Mouse (Mus musculus) lung, postnatal 0 days (tissue): ENCODE results near the gene Ptprg. TPM values are rescaled to one million over a fixed set of nuclear protein-coding genes. Genes with fewer than 3 reads are reported as not detected.

Experiments
- ATAC-seq: fragments of 200-750 bp; cut with Nextera tagmentation; 2 replicates; pipeline ENCODE4 v1.8.0; 2017; ENCODE audit warnings: moderate library complexity
- DNase-seq: peaks from one replicate; pipeline ENCODE4 v3.0.0-alpha.2; 2016; ENCODE audit warnings: low spot score
- H3K27ac ChIP-seq: fragments of 300-500 bp; sonication (generic); 2 replicates; pipeline ENCODE4 v1.5.1; 2014; ENCODE audit warnings: antibody characterized with exemption, mild to moderate bottlenecking, low read length, mixed read lengths
- H3K27me3 ChIP-seq: fragments of 300-500 bp; sonication (generic); replicated peaks from 2 replicates; pipeline ENCODE4 v1.6.1; 2014; ENCODE audit warnings: low read length, mixed read lengths; ENCODE audit not compliant: insufficient read depth
- H3K36me3 ChIP-seq: fragments of 300-500 bp; sonication (generic); 2 replicates; pipeline ENCODE4 v1.6.1; 2014; ENCODE audit warnings: low read length, mixed read lengths; ENCODE audit not compliant: insufficient read depth
- H3K4me1 ChIP-seq: fragments of 300-500 bp; sonication (generic); 2 replicates; pipeline ENCODE4 v1.6.1; 2014; ENCODE audit warnings: antibody characterized with exemption, low read depth, low read length, mixed read lengths; ENCODE audit not compliant: insufficient read depth
- H3K4me2 ChIP-seq: fragments of 300-500 bp; sonication (generic); replicated peaks from 2 replicates; pipeline ENCODE4 v1.6.1; 2014; ENCODE audit warnings: low read depth, mild to moderate bottlenecking, low read length, moderate library complexity, mixed read lengths
- H3K4me3 ChIP-seq: fragments of 300-500 bp; sonication (generic); 2 replicates; pipeline ENCODE4 v1.5.1; 2014; ENCODE audit warnings: low read depth, low read length
- H3K9ac ChIP-seq: fragments of 300-500 bp; sonication (generic); replicated peaks from 2 replicates; pipeline ENCODE4 v1.6.1; 2014; ENCODE audit warnings: low read depth, mild to moderate bottlenecking
- H3K9me3 ChIP-seq: fragments of 300-500 bp; sonication (generic); 2 replicates; pipeline ENCODE4 v1.6.1; 2016; ENCODE audit warnings: low read length, mixed read lengths
- CTCF ChIP-seq: IDR thresholded peaks from 2 replicates; pipeline ENCODE4 v1.5.1; 2016; ENCODE audit warnings: antibody characterized with exemption, mild to moderate bottlenecking
- EP300 ChIP-seq: IDR thresholded peaks from 2 replicates; pipeline ENCODE4 v1.6.1; 2016; ENCODE audit warnings: antibody characterized with exemption, mild to moderate bottlenecking, control low read depth
- WGBS: fragments of 180-500 bp; shearing (Covaris S2); extraction: QIAGEN DNeasy Blood & Tissue Kit; methylation state at CpG from one replicate; pipeline ENCODE4 v1.1.7; 2014; 5-methylcytosine and 5-hydroxymethylcytosine counted together
- polyA plus RNA-seq: library from polyadenylated mRNA; unstranded; fragments of >200 nt; fragmentation: Nextera tagmentation; extraction: Ambion mirVana; gene quantifications from 2 replicates; pipeline ENCODE4 v1.2.1, GENCODE M21; 2015

The Ptprg gene
- polyA plus RNA-seq, 1 experiment from 2014 or later: 19.4 TPM

DNA sequence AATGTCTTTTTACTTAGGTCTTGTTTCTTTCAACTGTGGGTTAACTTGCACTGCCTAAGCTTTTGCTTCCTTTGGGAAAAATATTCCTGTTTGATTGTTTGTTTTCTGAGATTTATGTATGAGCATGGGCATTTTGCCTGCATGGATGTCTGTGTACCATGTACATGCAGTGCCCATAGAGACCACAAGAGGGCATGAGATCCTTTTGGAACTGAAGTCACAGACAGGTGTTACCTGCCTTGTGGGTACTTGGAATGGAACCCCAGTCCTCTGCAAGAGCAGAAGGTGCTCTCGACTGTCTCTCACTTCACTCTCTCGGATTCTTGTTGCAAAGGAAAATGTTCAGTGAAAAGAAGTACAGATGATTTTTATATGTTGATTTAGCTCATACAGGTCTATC is 655.2 kb downstream of the Ptprg start:
- Histone ChIP-seq H3K36me3 (no peaks in the 10 kb centered on the region), H3K4me1 (no peaks in the 10 kb centered on the region), H3K9me3 (no peaks in the 10 kb centered on the region), H3K4me2 (no peak overlapping the region), H3K4me3 (no peak overlapping the region), H3K27me3 (no peaks in the 10 kb centered on the region), H3K27ac (no peak overlapping the region), H3K9ac (no peak overlapping the region)
- DNase-seq: no peak
- TF ChIP-seq EP300 (no peak), CTCF (peak; percentile 78)
- 95% methylated on average over 2 of the region's 2 CpGs for WGBS
- no peak for ATAC-seq

- Histone ChIP-seq H3K4me3 (no peak overlapping the region), H3K9ac (no peak overlapping the region), H3K9me3 (no peaks in the 10 kb centered on the region), H3K4me1 (no peaks in the 10 kb centered on the region), H3K27ac (no peak overlapping the region), H3K36me3 (no peaks in the 10 kb centered on the region), H3K4me2 (no peak overlapping the region), H3K27me3 (no peaks in the 10 kb centered on the region)
- no peak for DNase-seq
- no peak for ATAC-seq
- 75% methylated on average over 16 of the region's 16 CpGs for WGBS
- no peak for TF ChIP-seq CTCF
- no peak for TF ChIP-seq EP300
Measured at GRCm38 (mm10) chr14:12218544-12219150, 665.3 kb downstream of the Ptprg start.

- no peaks in the 10 kb centered on the region for H3K36me3 ChIP-seq
- no peaks in the 10 kb centered on the region for H3K9me3 ChIP-seq
- ATAC-seq (no peak), DNase-seq (no peak)
- H3K4me3 ChIP-seq: no peak overlapping the region
- TF ChIP-seq EP300 (no peak), CTCF (no peak)
- no peaks in the 10 kb centered on the region for H3K27me3 ChIP-seq
- H3K27ac ChIP-seq: no peak overlapping the region
- H3K9ac ChIP-seq: no peak overlapping the region
- no peaks in the 10 kb centered on the region for H3K4me1 ChIP-seq
- WGBS: 79% methylated on average over 6 of the region's 6 CpGs
- no peak overlapping the region for H3K4me2 ChIP-seq
Measured at GRCm38 (mm10) chr14:12219877-12220276, 666.5 kb downstream of the Ptprg start.

DNA sequence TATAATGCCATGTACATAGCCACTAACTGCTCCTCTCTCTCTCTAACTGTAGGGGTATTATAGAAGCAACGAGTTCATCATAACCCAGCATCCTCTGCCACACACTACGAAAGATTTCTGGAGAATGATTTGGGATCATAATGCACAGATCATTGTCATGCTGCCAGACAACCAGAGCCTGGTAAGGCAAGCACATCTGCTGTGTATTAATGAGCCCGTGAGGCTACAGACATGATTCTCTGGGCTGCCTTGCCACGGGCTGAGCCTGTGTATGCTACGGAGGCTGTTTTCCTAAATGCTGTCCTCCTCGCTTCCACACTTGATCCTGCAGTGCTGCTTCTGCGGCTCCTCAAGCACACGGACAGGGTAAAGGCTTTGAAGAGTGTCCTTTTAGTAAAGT is 667.2 kb downstream of the Ptprg start:
- TF ChIP-seq EP300: no peak
- TF ChIP-seq CTCF: no peak
- Histone ChIP-seq H3K27me3 (no peaks in the 10 kb centered on the region), H3K36me3 (no peaks in the 10 kb centered on the region), H3K27ac (no peak overlapping the region), H3K4me3 (no peak overlapping the region), H3K9ac (no peak overlapping the region), H3K4me2 (no peak overlapping the region), H3K4me1 (no peaks in the 10 kb centered on the region), H3K9me3 (no peaks in the 10 kb centered on the region)
- WGBS: 87% methylated on average over 8 of the region's 8 CpGs
- DNase-seq (no peak), ATAC-seq (no peak)

GRCm38 (mm10) chr14:12221571-12221970 is 668.2 kb downstream of the Ptprg start:
- no peaks in the 10 kb centered on the region for H3K27me3 ChIP-seq
- H3K4me1 ChIP-seq: no peaks in the 10 kb centered on the region
- WGBS: 84% methylated on average over 5 of the region's 5 CpGs
- no peak overlapping the region for H3K4me2 ChIP-seq
- no peak for DNase-seq
- no peaks in the 10 kb centered on the region for H3K36me3 ChIP-seq
- H3K9me3 ChIP-seq: no peaks in the 10 kb centered on the region
- H3K4me3 ChIP-seq: no peak overlapping the region
- no peak overlapping the region for H3K9ac ChIP-seq
- TF ChIP-seq EP300 (no peak), CTCF (no peak)
- ATAC-seq: no peak
- H3K27ac ChIP-seq: no peak overlapping the region

- WGBS: 66% methylated on average over 4 of the region's 4 CpGs
- Histone ChIP-seq H3K4me2 (no peak overlapping the region), H3K27me3 (no peaks in the 10 kb centered on the region), H3K27ac (no peak overlapping the region), H3K4me3 (no peak overlapping the region), H3K4me1 (no peaks in the 10 kb centered on the region), H3K9me3 (no peaks in the 10 kb centered on the region), H3K9ac (no peak overlapping the region), H3K36me3 (no peaks in the 10 kb centered on the region)
- DNase-seq (no peak), ATAC-seq (no peak)
- TF ChIP-seq CTCF (no peak), EP300 (no peak)
Measured at GRCm38 (mm10) chr14:12243726-12244125, 690.4 kb downstream of the Ptprg start.

GRCm38 (mm10) chr14:12276031-12276430 is 722.7 kb downstream of the Ptprg start:
- ATAC-seq (no peak), DNase-seq (no peak)
- H3K4me3 ChIP-seq: no peak overlapping the region
- H3K4me1 ChIP-seq: no peaks in the 10 kb centered on the region
- no peak overlapping the region for H3K4me2 ChIP-seq
- H3K9me3 ChIP-seq: no peaks in the 10 kb centered on the region
- H3K27me3 ChIP-seq: no peaks in the 10 kb centered on the region
- 55% methylated on average over 3 of the region's 3 CpGs for WGBS
- TF ChIP-seq EP300 (no peak), CTCF (no peak)
- H3K27ac ChIP-seq: no peak overlapping the region
- no peak overlapping the region for H3K9ac ChIP-seq
- H3K36me3 ChIP-seq: no peaks in the 10 kb centered on the region
